Mouse (Mus musculus) gastrocnemius, postnatal 14 days (tissue): Measurements from ENCODE around the gene 9230104L09Rik. TPM values are rescaled to one million over a fixed set of nuclear protein-coding genes. Genes with fewer than 3 reads are reported as not detected.

Experiments
- DNase-seq: peaks from one replicate; pipeline ENCODE4 v3.0.0; 2021; ENCODE audit warnings: mixed read lengths
- intact Hi-C: fragments of 180-260 bp; cut with DNase I; formaldehyde crosslinking; loops from one replicate; pipeline ENCODE4 v1.15.1; 2025; ENCODE audit warnings: low total_unique reads
- long read RNA-seq, 2 experiments: library from polyadenylated mRNA; stranded (forward); transcript quantifications; one replicate each; pipeline ENCODE4 v2.0.0; 2021
- total RNA-seq, 2 experiments: library from RNA; stranded (reverse); gene quantifications; 2 replicates each; pipeline ENCODE4 v1.2.3; 2021

Gene 9230104L09Rik
- total RNA-seq = 1 to 10 TPM in 1 of 2 experiments, under 1 TPM in 1; 0.53 to 1.5 TPM
- long read RNA-seq, experiment 1 = 0 reads
- long read RNA-seq, experiment 2, partial matches to known transcripts = 0 of 1 reads
- long read RNA-seq, experiment 2, other reads (novel, unspliced or antisense) = 1 of 1 reads

DNA sequence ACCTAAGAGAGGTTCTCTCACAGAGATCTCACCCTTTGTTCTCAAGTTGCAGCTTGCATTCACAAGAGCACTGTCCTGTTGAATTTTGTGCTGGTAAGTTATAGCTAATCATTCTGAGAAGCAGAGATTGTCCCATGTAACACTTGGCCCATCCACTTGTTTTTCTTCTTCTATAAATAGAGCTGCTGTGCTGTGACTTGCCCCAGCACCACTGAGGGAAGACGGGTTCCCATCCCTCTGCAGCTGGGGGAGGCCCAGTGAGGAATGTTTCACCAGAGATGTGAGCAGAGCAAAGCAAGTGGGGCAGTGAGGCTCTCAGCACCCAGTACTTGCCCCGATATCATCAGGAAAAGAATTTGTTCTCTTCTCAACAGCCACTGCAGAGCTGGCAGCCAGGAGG, at the start of gene 9230104L09Rik:
9230104L09Rik (minus strand) TSS at position 73 of the 400 bp plus-strand sequence.
- intact Hi-C loops = no loop called here
- DNase-seq = no peak

DNA sequence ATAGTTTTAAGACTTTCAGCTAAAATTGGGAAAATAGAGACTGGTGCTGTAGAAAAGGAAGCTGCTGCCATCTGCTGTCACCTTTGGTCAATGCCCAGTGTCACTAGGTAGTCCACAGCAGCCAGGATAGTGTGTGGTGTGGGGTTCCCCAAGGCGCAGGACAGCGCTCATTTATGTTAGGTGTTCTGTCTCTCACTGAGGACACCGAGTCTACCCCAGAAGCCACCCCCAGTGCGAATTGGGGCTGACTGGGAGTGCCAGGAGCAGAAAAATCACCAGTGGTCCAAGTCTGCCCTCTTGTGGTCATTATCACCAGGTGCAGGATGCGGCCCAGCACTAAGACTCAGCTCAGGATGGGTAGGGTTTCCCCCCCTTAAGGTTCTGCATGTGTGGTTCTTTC, 37.4 kb upstream of the 9230104L09Rik start:
- DNase-seq = peak; percentile 50
- intact Hi-C loops = loop anchor here (1.0 to 10.0 kb wide), 2 partner anchors 54 to 147 kb away; partner anchors contain the start of gene Cstl1

DNA sequence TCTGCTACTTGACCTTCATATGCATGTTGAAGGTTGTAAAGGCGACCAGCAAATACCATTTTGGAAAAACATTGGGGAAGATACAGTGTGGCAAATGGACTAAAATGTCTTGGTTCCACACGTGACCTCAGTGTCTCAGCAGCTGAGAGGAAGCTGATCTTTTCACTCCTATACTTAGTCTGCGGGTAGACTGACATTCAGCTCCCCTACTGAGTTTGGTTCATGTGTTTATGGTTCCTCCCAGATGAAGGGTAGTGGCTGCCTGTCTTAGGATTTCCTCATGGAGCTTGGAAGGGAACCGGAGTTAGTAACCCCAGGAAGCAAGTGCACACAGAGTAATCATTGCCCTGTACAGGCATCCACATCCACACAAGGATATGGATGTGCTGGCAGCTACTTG, 35.5 kb upstream of the 9230104L09Rik start:
- intact Hi-C loops = loop anchor here (10.0 kb wide), 1 partner anchor 146 kb away; the partner anchor contains the start of gene Cstl1
- DNase-seq = no peak

DNA sequence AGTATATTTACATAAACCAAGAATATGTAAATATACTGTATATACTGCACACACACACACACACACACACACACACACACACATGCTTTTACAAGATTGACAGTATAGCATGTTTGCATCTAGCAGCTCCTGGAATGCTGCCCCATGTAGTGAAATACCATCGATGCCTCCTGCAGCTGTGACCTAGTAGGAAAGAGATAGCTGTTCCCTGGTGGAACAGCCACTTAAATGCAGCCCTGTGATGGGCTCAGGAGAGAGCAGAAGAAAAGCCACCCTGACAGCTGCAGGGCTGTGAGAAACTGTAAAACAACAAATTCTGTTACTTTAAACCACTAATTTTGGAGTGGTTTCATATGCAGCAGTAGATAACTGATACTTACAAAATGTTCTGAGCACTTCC, 31.4 kb upstream of the 9230104L09Rik start:
- intact Hi-C loops = no loop called here
- no peak for DNase-seq

DNA sequence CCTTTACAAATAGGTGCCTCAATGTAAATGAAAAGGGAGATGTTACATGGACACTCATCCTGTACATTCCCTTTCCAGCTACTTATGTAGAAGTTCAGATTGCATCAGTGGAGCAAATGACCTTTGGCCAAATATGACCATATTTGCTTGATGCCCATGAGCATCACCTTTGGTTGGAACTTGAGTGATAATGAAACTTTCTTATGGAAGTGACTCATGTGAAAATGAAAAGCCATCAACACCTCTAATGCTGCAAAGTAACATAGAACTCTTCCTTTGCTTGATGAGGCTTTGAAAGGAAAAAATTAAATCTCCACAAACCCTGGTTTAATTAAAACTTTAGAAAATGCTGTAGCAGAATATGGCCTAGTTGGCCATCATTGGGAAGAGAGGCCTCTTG, 28.3 kb upstream of the 9230104L09Rik start:
- intact Hi-C loops = no loop called here
- DNase-seq = no peak

DNA sequence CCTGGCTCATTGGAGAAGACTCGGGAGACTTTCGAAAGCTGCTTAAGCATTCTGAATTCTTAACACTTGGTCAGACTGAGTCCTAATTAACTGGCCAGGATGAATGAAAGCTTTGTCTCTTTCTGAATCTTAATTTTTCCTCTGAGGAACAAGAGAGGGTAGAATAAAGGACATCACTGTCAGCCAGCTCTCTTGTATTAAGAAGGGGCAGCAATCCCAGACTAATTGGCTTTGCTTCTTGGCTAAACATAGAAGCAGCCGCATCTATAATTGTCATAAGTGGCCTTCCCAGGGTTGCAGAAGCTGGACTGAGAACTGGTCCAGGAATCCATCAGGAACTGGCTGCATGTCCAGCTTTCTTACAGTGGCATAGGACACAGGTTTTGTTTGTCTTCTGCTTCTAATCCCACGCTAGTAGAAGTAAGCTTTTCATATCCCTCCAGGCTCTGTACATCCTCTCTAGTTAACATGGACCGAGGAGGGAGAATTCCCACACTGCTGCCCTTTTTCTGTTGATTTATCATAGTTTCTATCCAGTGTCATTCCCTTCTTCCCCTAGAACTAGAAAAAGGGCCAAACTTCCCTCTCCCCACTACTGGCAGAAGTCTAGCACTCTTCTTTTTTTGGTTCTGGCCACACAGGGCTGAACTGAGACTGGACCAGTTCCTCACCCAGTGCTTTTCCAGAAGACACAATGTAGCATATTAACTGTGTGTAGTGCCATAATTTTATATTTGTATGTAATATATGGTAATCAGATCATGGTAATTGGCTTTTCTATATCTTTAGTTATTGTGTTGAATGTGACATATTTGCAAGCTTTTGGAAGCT, 25.4 kb upstream of the 9230104L09Rik start:
- DNase-seq = peak; percentile 23
- intact Hi-C loops = no loop called here

DNA sequence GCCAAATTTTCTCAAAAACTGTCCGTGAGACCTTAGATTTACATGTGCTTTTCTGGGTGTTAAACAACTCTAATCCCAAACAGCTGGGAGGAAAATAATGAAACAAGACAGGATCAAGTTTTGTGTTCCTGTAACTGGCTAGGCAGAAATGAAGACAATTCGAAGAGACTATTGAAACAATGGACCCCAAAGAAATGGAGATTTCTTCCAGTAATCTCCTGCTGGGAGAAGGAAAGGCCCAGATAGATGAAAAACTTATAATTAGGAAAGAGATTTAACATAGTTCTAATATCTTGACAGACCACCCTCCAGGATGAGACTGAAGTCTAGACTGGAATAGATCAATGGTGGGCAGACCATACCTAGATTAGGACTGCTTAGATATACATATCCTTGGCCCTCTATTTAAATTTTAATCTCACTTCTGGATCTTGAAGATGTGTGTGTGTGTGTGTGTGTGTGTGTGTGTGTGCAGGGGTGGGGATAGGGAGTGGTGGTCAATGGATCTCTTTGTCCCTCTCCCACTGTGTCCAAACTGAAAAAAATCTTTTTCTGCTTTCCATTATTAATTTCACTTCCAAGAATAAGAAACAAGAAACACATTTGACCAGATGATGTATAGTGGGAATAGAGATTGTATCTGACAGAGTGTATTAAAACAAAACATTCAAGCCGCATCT, 24.6 kb upstream of the 9230104L09Rik start:
- intact Hi-C loops = no loop called here
- no peak for DNase-seq

DNA sequence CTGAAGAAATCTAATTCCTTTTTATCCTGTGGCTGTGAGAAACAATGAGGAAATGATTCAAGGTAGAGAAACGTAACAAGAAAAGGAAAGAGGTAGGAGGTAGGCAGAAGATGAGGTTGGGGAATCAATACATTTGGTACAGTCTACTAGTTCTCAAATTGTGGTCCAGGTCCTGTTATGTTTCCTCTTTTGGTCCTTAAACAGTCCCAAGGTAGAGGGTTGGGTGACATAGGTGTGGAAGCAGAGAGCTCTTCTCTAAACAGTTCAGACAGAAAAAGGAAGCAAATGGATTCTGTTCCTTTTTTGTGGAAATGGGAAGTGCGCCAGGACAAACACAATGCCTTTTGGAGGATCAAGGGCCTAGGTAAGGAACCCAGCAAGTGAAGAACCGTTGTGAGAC, 24.0 kb upstream of the 9230104L09Rik start:
- intact Hi-C loops = no loop called here
- DNase-seq = no peak

DNA sequence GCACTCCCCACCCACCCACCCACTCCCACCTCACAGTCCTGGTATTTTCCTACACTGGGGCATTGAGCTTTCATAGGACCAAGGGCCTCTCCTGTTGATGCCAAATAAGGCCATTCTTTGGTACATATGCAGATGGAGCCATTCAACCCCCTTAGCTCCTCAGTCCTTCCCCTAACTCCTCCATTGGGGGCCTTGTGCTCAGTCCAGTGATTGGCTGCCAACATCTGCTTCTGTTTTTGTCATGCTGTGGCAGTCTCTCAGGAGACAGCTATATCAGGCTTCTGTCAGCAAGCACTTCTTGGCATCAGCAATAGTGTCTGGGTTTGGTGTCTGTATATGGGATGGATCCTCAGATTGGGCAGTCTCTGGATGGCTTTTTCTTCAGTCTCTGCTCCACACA, 19.9 kb upstream of the 9230104L09Rik start:
- intact Hi-C loops = no loop called here

DNA sequence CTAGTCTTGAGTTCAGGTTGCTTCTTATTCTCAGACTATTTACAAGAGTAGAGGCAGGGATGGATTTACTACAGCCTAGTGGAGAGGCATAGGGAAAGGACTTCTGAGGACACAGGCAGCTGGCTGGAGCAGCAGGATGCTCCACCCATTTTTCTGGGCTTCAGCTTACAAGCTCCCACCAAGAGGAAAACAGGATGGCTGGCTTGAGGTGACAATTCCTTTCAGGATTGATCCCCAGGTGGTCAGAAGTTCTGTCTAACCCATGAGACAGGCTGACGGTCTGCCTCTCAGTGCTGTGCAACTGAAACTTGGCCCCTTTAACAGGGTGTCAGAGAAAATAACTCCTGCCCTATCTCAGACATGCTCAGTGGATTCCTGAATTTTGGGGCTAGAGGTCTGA, 14.4 kb upstream of the 9230104L09Rik start:
- peak; percentile 49 for DNase-seq
- intact Hi-C loops = no loop called here

More for the DNA sequence above, 19.9 kb upstream of the 9230104L09Rik start:
- no peak for DNase-seq

DNA sequence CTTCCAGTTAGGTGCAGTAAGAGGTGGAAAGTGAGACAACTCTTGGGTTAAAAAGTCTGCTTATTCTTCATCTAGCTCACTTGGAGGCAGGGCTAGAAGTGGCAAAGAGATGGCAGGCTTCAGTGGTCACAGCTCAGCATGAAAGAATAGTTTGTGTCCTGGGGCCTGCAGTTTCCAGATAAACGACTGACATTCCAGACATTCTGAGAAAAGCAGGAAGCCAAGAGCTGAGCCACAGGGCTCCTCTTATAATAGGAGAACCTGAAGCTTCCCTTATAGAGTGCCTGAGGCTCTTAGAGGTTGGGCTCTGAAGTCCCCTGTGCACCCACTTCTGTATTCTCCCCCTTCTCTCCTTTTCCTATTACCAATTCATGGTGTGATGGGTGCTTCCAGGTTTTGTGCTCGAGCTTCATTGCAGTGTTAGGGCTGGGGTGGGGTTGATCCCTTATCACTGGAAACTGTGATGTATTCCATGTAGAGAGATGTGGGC, 13.8 kb upstream of the 9230104L09Rik start:
- intact Hi-C loops = no loop called here
- DNase-seq = no peak

DNA sequence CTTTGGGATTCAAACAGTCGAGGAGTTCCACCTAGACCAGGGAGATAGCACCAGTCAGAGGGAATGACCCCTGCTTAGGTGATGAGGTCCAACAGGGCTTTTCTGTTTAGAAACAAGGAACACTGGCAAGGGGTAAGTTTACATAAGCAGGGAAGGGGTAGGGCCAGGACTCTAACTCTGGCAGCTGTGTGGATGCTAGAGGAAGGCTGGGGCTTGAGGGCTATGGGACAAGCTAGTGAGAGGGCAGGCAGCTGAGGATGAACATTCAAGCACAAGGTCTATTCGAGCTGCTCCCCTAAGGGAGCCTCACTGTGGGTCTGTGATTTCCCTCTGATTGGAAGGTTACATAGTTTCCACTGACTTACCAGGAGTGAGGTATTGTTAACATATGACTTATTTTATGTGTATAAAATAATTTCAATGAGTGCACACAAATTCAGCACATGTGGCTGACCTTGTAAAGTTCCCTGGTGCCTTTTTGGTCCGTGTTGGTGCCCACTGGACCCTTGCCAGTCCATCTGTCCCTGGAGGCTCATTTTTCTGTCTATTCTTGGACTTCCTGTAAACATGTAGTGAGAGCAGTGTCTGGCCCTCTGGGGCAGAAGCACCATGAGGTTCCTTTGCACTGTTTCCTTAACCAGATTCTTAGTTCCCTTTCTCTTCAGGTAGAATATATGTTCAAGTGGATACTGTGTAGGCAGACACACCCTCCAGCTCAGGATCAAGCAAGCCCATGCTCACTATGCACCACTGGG, 12.4 kb upstream of the 9230104L09Rik start:
- DNase-seq = peak; percentile 65
- intact Hi-C loops = no loop called here

DNA sequence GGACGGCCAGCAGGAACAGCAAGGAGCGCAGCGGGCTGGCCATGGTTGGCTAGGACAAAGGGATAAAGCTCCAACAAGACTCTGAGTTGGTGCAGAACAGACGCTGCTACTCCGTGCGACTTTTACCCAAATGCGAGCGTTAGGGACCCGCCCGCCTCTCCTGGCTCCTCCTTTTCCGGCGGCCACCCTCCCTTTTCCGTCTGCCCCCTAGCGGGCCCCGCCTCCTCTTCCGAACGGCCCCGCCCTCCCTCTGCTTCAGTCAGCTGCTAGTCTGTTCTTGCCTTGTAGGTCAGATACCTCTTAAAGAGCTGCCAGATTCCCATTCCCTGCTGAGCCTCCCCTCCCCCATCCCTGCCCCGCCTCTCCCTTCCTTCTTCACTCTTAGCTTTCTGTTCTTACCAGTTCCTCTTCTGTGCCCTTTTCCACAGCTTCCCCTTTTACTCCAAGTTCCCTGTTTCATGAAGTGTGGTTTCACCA, 10.5 kb upstream of the 9230104L09Rik start, which contains the start of gene Cst3:
Cst3 (minus strand) TSS at position 358 of the 477 bp plus-strand sequence.
- intact Hi-C loops = no loop called here

DNA sequence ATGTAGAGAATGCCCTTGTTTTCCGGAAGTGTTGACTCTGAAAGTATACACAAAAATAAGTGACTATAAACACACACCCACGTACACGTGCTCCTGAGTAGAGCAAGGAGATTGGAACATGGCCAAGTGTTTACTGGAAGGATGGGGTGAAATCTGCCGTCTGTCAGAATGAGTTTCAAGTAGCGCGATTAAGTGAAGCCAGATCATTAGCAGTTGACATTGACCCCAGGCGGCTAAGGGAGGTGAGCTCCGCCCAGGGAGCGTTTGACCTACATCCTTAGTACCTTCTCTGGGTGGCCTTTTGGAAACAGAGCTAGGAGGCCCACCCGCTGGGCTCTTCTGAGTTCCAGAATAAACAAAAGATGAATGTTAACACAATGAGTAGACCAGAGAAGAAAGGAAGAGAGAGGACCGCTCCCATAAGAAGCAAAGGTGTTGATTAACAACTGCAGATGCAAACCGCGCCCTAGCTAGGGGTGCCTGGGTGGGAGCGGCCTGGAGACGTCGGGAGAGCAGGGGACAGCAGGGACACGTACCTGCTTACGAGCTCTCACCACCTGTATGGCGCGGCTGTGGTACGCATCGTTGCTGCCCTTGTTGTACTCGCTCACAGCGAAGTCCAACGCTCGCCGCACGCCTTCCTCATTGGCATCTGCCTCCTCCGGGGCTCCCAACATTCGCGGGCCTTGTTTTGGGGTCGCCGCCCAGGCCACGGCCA, 9.9 kb upstream of the 9230104L09Rik start:
- intact Hi-C loops = no loop called here
- DNase-seq = no peak

More for the DNA sequence above, 10.5 kb upstream of the 9230104L09Rik start, which contains the start of gene Cst3:
- DNase-seq = peak; percentile 96

DNA sequence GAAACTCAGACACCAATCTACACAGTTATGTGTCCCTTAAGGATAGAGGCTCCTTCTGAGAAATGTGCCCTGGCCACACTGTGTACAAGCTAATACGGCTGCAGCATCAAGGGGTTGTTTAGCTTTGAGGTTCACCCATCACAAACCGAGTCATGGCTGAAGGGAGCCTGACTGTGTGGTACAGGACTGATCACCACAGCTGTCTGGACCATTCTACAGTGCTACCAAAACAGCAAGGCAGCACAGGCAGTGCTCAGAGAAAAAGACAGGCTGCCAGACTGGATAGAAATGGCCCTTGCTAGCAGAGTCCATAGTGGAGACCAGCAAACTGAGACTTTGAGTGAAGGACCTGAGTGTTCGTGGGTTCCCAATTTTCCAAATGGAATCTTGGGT, 9.4 kb upstream of the 9230104L09Rik start:
- DNase-seq = no peak
- intact Hi-C loops = no loop called here

DNA sequence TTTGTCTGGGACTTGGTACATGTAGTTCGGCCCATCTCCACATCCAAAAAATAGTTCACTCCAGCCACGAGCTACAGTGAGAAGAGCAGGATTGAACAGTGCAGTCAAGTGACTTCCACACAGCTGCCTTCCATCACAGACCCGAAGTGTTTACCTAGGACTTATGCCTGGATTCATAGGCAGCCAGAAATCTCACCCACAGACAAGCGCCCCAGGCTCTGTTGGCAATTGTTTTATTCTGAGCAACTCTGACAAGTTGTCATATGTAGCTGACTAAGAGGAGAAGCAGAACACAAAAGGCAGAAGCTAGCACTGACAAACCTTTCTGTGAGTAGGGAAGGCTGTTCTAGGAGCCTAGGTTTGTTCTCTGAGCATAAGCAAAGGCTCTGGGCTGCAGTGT, 8.0 kb upstream of the 9230104L09Rik start:
- intact Hi-C loops = loop anchor here (2.0 kb wide), 1 partner anchor 20 kb away; no protein-coding TSS in a partner anchor
- no peak for DNase-seq

DNA sequence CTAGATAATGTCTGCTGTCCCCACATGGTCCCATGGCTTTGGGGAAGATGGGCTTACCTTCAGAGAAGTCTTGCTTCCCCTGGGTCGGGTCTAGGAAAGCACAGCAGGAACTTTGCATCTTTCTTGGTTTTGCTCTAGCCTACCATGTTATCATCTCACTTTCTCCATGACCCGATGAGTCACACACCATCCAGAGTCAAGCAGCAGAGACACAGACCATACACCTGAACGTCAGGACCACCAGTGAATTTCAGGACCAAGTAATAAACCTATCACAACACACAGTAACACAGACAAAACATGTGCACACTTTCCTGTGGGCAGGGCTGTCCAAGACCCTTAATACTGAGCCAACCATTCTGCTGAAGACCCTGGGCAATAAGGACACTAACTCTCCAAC, 5.7 kb upstream of the 9230104L09Rik start:
- DNase-seq = no peak
- intact Hi-C loops = no loop called here

DNA sequence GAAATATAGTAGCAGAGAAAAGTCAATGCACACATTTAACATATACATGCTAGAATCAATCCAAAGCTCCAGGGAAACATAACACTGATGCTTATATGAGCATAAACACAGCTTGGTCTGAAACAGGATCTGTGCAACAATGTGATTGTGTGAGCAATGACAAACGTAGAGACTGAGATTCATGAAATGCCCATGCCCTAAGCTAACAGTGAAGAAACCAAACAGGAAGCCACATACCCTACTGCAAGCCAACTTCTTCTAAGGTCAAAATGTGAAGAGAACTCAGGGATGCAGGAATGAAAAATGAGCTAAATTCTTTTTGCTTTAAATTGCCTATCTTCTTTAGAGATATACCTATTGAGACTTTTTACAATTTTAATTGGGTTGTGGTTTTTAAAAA, 4.1 kb upstream of the 9230104L09Rik start:
- intact Hi-C loops = no loop called here

DNA sequence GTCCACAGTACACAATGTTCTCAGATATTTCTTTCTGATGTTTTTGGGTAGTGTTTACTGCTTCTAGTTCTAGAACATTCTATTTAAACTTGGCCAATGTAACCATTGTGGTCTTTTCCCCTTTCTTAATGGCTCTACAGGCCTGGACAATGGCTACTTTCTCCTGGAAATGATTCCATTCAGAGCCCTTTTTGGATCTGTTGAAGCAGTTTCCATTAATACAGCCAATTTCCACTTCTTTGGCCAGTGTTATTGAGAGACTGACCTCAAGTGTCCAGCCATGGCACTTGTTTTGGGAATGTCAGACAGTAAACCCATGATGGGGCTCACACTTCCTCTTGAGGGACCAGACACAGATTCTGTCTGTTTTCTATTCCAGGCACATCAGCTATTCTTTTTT, 3.1 kb downstream of the 9230104L09Rik start:
- DNase-seq = no peak
- intact Hi-C loops = no loop called here

More for the DNA sequence above, 4.1 kb upstream of the 9230104L09Rik start:
- no peak for DNase-seq
